Mouse (Mus musculus): ENCODE measurements around the gene Ndfip2. TPM values are rescaled to one million over a fixed set of nuclear protein-coding genes. Genes with fewer than 3 reads are reported as not detected.

The Ndfip2 gene
- total and polyA plus RNA-seq, 3 experiments, result 12.6 to 49.6 (median 19.0) TPM

GRCm38 (mm10) chr14:105307716-105308115, 49.3 kb downstream of the Ndfip2 start:
- Histone ChIP-seq H3K27ac (ENCODE audit: insufficient read depth, low read depth) (no peak overlapping the region), H3K27me3 (replicated peaks) (no peaks in the 10 kb centered on the region), H3K4me1 (ENCODE audit: control insufficient read depth in 1 of 2, insufficient read depth in 2 of 2) (no peaks in the 10 kb centered on the region), H3K4me3 (replicated peaks in 1 of 3; ENCODE audit: low read depth in 2 of 3, low read length in 2 of 3, poor library complexity in 1 of 3) (no peak overlapping the region), H3K9ac (ENCODE audit: insufficient read depth, low read depth) (no peak overlapping the region), H3K79me2 (replicated peaks; ENCODE audit: control insufficient read depth, extremely low read depth, insufficient read depth, poor library complexity, severe bottlenecking) (no peaks in the 10 kb centered on the region), H3K9me3 (replicated peaks; ENCODE audit: low read length) (no peaks in the 10 kb centered on the region), H3K4me2 (ENCODE audit: insufficient read depth, low read depth, poor library complexity, severe bottlenecking) (no peak overlapping the region), H3K36me3 (replicated peaks in 1 of 2; ENCODE audit: control insufficient read depth in 1 of 2, insufficient read depth in 1 of 2, low read length in 1 of 2) (peaks cover 0 to 22% of the 10 kb centered on the region in 2 experiments)
- DNase-seq (ENCODE audit: extremely low read depth), result no peak
- dilution Hi-C loops (cut with MboI; ENCODE audit: extremely low pct_ligation_motif_present, extremely low pct_unique_long_range_greater_than_20kb, low sequenced_read_pairs) (no loop called here), in situ Hi-C loops (cut with MboI; ENCODE audit: low pct_ligation_motif_present, low pct_unique_long_range_greater_than_20kb, low sequenced_read_pairs) (no loop called here)
- TF ChIP-seq CTCF (conservative IDR thresholded peaks at IDR 0.05 in 1 of 2, IDR thresholded peaks at IDR 0.05 in 1 of 2; ENCODE audit: low read depth in 2 of 2, low read length in 2 of 2) (0 out of 4 replicates have a peak, but pooled peaks of 1 of the 2 experiments have one; percentile 8), SMC3 (IDR thresholded peaks at IDR 0.05; ENCODE audit: low read depth, low read length) (no peak)

DNA sequence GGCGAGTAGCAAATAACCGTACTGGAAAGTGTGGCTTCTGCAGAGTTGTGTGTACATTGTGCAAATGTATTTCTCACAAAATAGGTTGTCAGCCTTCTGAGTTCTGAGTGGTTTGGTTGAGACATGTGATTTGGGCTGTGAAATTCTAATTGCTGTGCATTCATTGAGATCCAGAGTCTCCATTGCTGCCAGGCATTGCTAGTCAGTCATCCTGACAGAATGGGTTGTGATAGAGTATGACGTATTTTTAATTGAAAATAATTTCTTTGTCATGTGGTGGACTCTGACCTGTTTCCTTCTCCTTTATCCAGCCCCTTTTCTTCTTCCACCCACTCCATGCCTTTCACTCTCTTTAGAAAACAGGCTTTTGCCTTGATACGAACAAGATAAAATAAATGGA, 54.0 kb downstream of the Ndfip2 start:
- TF ChIP-seq ZNF384 (IDR thresholded peaks at IDR 0.05; ENCODE audit: low read depth, low read length), result no peak
- no peak for TF ChIP-seq SIN3A (IDR thresholded peaks at IDR 0.05; ENCODE audit: low read length)
- TF ChIP-seq MYC (IDR thresholded peaks at IDR 0.05; ENCODE audit: low read depth, low read length), result no peak
- TF ChIP-seq JUND (conservative IDR thresholded peaks at IDR 0.05; ENCODE audit: low read depth, low read length), result no peak
- TF ChIP-seq MAX (IDR thresholded peaks at IDR 0.05; ENCODE audit: low read length), result no peak
- no peak for TF ChIP-seq GABPA (IDR thresholded peaks at IDR 0.05; ENCODE audit: insufficient replicate concordance, low read depth, low read length)
- no peak for TF ChIP-seq UBTF (IDR thresholded peaks at IDR 0.05; ENCODE audit: low read depth, low read length)
- TF ChIP-seq IRF4 (IDR thresholded peaks at IDR 0.05; ENCODE audit: low read depth, low read length), result no peak
- no peak for TF ChIP-seq ZMIZ1 (IDR thresholded peaks at IDR 0.05; ENCODE audit: low read depth, low read length)
- no peak for TF ChIP-seq RAD21 (IDR thresholded peaks at IDR 0.05; ENCODE audit: low read depth, low read length)
- no peak for TF ChIP-seq USF1 (IDR thresholded peaks at IDR 0.05; ENCODE audit: low read depth, low read length)
- no peak for TF ChIP-seq NELFE (IDR thresholded peaks at IDR 0.05; ENCODE audit: low read depth, low read length)
- no peak for TF ChIP-seq EP300 (IDR thresholded peaks at IDR 0.05; ENCODE audit: low read length)
- no peak for TF ChIP-seq USF2 (conservative IDR thresholded peaks at IDR 0.05; ENCODE audit: low read depth, low read length)
- TF ChIP-seq MEF2A (IDR thresholded peaks at IDR 0.05; ENCODE audit: borderline replicate concordance, low read depth, low read length), result no peak
- no peak overlapping the region for H3K27ac ChIP-seq (ENCODE audit: insufficient read depth, low read depth)
- H3K27me3 ChIP-seq (replicated peaks), result no peaks in the 10 kb centered on the region
- peaks cover 0 to 14% of the 10 kb centered on the region in 2 experiments for H3K36me3 ChIP-seq (replicated peaks in 1 of 2; ENCODE audit: control insufficient read depth in 1 of 2, insufficient read depth in 1 of 2, low read length in 1 of 2)
- no peak overlapping the region for H3K4me3 ChIP-seq (replicated peaks in 1 of 3; ENCODE audit: low read depth in 2 of 3, low read length in 2 of 3, poor library complexity in 1 of 3)
- H3K79me2 ChIP-seq (replicated peaks; ENCODE audit: control insufficient read depth, extremely low read depth, insufficient read depth, poor library complexity, severe bottlenecking), result no peaks in the 10 kb centered on the region
- in situ Hi-C loops (cut with MboI; ENCODE audit: low pct_ligation_motif_present, low pct_unique_long_range_greater_than_20kb, low sequenced_read_pairs), result no loop called here
- DNase-seq (ENCODE audit: extremely low read depth), result no peak
- H3K9me3 ChIP-seq (replicated peaks; ENCODE audit: low read length), result no peaks in the 10 kb centered on the region
- no peaks in the 10 kb centered on the region for H3K4me1 ChIP-seq (ENCODE audit: control insufficient read depth in 1 of 2, insufficient read depth in 2 of 2)
- H3K4me2 ChIP-seq (ENCODE audit: insufficient read depth, low read depth, poor library complexity, severe bottlenecking), result no peak overlapping the region
- dilution Hi-C loops (cut with MboI; ENCODE audit: extremely low pct_ligation_motif_present, extremely low pct_unique_long_range_greater_than_20kb, low sequenced_read_pairs), result no loop called here
- no peak overlapping the region for H3K9ac ChIP-seq (ENCODE audit: insufficient read depth, low read depth)
